Mouse (Mus musculus): ENCODE data around the gene Nrp2.
A peak's percentile ranks its signal among the peaks of the same experiment; 100 is the strongest.

Gene Nrp2

GRCm38 (mm10) chr1:62787546-62787945 lies 84.5 kb downstream of the Nrp2 start:
- DNase-seq (ENCODE audit: low read depth, low spot score), result no peak
- no peaks in the 10 kb centered on the region for H3K36me3 ChIP-seq (ENCODE audit: control insufficient read depth, insufficient read depth, low read length, poor library complexity, severe bottlenecking)
- no peaks in the 10 kb centered on the region for H3K27me3 ChIP-seq (ENCODE audit: control insufficient read depth, insufficient read depth, low read length, poor library complexity, severe bottlenecking)

GRCm38 (mm10) chr1:62794223-62794895 lies 91.3 kb downstream of the Nrp2 start:
- H3K36me3 ChIP-seq (ENCODE audit: control insufficient read depth, insufficient read depth, low read length, poor library complexity, severe bottlenecking), result no peaks in the 10 kb centered on the region

GRCm38 (mm10) chr1:62794896-62795255 lies 91.8 kb downstream of the Nrp2 start:
- no peak for DNase-seq (ENCODE audit: low read depth, low spot score)
- no peaks in the 10 kb centered on the region for H3K36me3 ChIP-seq (ENCODE audit: control insufficient read depth, insufficient read depth, low read length, poor library complexity, severe bottlenecking)
- no peaks in the 10 kb centered on the region for H3K27me3 ChIP-seq (ENCODE audit: control insufficient read depth, insufficient read depth, low read length, poor library complexity, severe bottlenecking)

More at GRCm38 (mm10) chr1:62794223-62794895, 91.3 kb downstream of the Nrp2 start:
- no peak for DNase-seq (ENCODE audit: low read depth, low spot score)
- no peaks in the 10 kb centered on the region for H3K27me3 ChIP-seq (ENCODE audit: control insufficient read depth, insufficient read depth, low read length, poor library complexity, severe bottlenecking)

- no peaks in the 10 kb centered on the region for H3K27me3 ChIP-seq (ENCODE audit: control insufficient read depth, insufficient read depth, low read length, poor library complexity, severe bottlenecking)
- no peaks in the 10 kb centered on the region for H3K36me3 ChIP-seq (ENCODE audit: control insufficient read depth, insufficient read depth, low read length, poor library complexity, severe bottlenecking)
- DNase-seq (ENCODE audit: low read depth, low spot score), result peak; percentile 14
Measured at GRCm38 (mm10) chr1:62795307-62796037, 92.4 kb downstream of the Nrp2 start.

GRCm38 (mm10) chr1:62796038-62796647 lies 93.1 kb downstream of the Nrp2 start:
- DNase-seq (ENCODE audit: low read depth, low spot score), result no peak
- Histone ChIP-seq H3K27me3 (ENCODE audit: control insufficient read depth, insufficient read depth, low read length, poor library complexity, severe bottlenecking) (no peaks in the 10 kb centered on the region), H3K36me3 (ENCODE audit: control insufficient read depth, insufficient read depth, low read length, poor library complexity, severe bottlenecking) (no peaks in the 10 kb centered on the region)

GRCm38 (mm10) chr1:62799427-62799826 lies 96.3 kb downstream of the Nrp2 start:
- no peaks in the 10 kb centered on the region for H3K36me3 ChIP-seq (ENCODE audit: control insufficient read depth, insufficient read depth, low read length, poor library complexity, severe bottlenecking)
- no peak for DNase-seq (ENCODE audit: low read depth, low spot score)
- H3K27me3 ChIP-seq (ENCODE audit: control insufficient read depth, insufficient read depth, low read length, poor library complexity, severe bottlenecking), result no peaks in the 10 kb centered on the region

GRCm38 (mm10) chr1:62800351-62800750 lies 97.3 kb downstream of the Nrp2 start:
- no peak for DNase-seq (ENCODE audit: low read depth, low spot score)
- no peaks in the 10 kb centered on the region for H3K27me3 ChIP-seq (ENCODE audit: control insufficient read depth, insufficient read depth, low read length, poor library complexity, severe bottlenecking)
- no peaks in the 10 kb centered on the region for H3K36me3 ChIP-seq (ENCODE audit: control insufficient read depth, insufficient read depth, low read length, poor library complexity, severe bottlenecking)

- Histone ChIP-seq H3K36me3 (ENCODE audit: control insufficient read depth, insufficient read depth, low read length, poor library complexity, severe bottlenecking) (no peaks in the 10 kb centered on the region), H3K27me3 (ENCODE audit: control insufficient read depth, insufficient read depth, low read length, poor library complexity, severe bottlenecking) (no peaks in the 10 kb centered on the region)
- DNase-seq (ENCODE audit: low read depth, low spot score), result no peak
Measured at GRCm38 (mm10) chr1:62801429-62801828, 98.3 kb downstream of the Nrp2 start.

GRCm38 (mm10) chr1:62801842-62802241 lies 98.8 kb downstream of the Nrp2 start:
- no peaks in the 10 kb centered on the region for H3K36me3 ChIP-seq (ENCODE audit: control insufficient read depth, insufficient read depth, low read length, poor library complexity, severe bottlenecking)
- no peaks in the 10 kb centered on the region for H3K27me3 ChIP-seq (ENCODE audit: control insufficient read depth, insufficient read depth, low read length, poor library complexity, severe bottlenecking)
- DNase-seq (ENCODE audit: low read depth, low spot score), result no peak

GRCm38 (mm10) chr1:62803544-62803943 lies 100.5 kb downstream of the Nrp2 start:
- no peak for DNase-seq (ENCODE audit: low read depth, low spot score)
- Histone ChIP-seq H3K27me3 (ENCODE audit: control insufficient read depth, insufficient read depth, low read length, poor library complexity, severe bottlenecking) (no peaks in the 10 kb centered on the region), H3K36me3 (ENCODE audit: control insufficient read depth, insufficient read depth, low read length, poor library complexity, severe bottlenecking) (no peaks in the 10 kb centered on the region)

- Histone ChIP-seq H3K36me3 (ENCODE audit: control insufficient read depth, insufficient read depth, low read length, poor library complexity, severe bottlenecking) (no peaks in the 10 kb centered on the region), H3K27me3 (ENCODE audit: control insufficient read depth, insufficient read depth, low read length, poor library complexity, severe bottlenecking) (no peaks in the 10 kb centered on the region)
- no peak for DNase-seq (ENCODE audit: low read depth, low spot score)
Measured at GRCm38 (mm10) chr1:62806014-62806413, 102.9 kb downstream of the Nrp2 start.

- no peaks in the 10 kb centered on the region for H3K27me3 ChIP-seq (ENCODE audit: control insufficient read depth, insufficient read depth, low read length, poor library complexity, severe bottlenecking)
- no peak for DNase-seq (ENCODE audit: low read depth, low spot score)
- no peaks in the 10 kb centered on the region for H3K36me3 ChIP-seq (ENCODE audit: control insufficient read depth, insufficient read depth, low read length, poor library complexity, severe bottlenecking)
Measured at GRCm38 (mm10) chr1:62808395-62808794, 105.3 kb downstream of the Nrp2 start.

GRCm38 (mm10) chr1:62809601-62810228 lies 106.6 kb downstream of the Nrp2 start:
- Histone ChIP-seq H3K36me3 (ENCODE audit: control insufficient read depth, insufficient read depth, low read length, poor library complexity, severe bottlenecking) (no peaks in the 10 kb centered on the region), H3K27me3 (ENCODE audit: control insufficient read depth, insufficient read depth, low read length, poor library complexity, severe bottlenecking) (no peaks in the 10 kb centered on the region)
- no peak for DNase-seq (ENCODE audit: low read depth, low spot score)

- Histone ChIP-seq H3K27me3 (ENCODE audit: control insufficient read depth, insufficient read depth, low read length, poor library complexity, severe bottlenecking) (no peaks in the 10 kb centered on the region), H3K36me3 (ENCODE audit: control insufficient read depth, insufficient read depth, low read length, poor library complexity, severe bottlenecking) (no peaks in the 10 kb centered on the region)
- no peak for DNase-seq (ENCODE audit: low read depth, low spot score)
Measured at GRCm38 (mm10) chr1:62811141-62811540, 108.1 kb downstream of the Nrp2 start.
